Mouse (Mus musculus) E14TG2a.4 (cell line): ENCODE measurements around the gene Lypd8.

ENCODE experiments used
- CTCF ChIP-seq: conservative IDR thresholded peaks from 2 replicates; pipeline ENCODE4 v1.5.1; 2014; ENCODE audit warnings: low read length
- POU5F1 ChIP-seq: IDR thresholded peaks from 2 replicates; pipeline ENCODE4 v1.6.1; 2014; ENCODE audit warnings: low read length, borderline replicate concordance

GRCm38 (mm10) chr11:58432259-58432658 lies 53.4 kb downstream of the Lypd8 start, which contains the start of gene Gm12253:
- no peak for TF ChIP-seq CTCF
- no peak for TF ChIP-seq POU5F1
